Mouse (Mus musculus) liver, adult 2 months (tissue): Measurements from ENCODE around the gene Nxn. TPM values are rescaled to one million over a fixed set of nuclear protein-coding genes. Genes with fewer than 3 reads are reported as not detected.

Experiments used
- DNase-seq: peaks from one replicate; pipeline ENCODE4 v3.0.0-alpha.2; 2011; ENCODE audit warnings: low read depth, low spot score; ENCODE audit errors: extremely low read depth
- H3K27ac ChIP-seq: fragments of 200-500 bp; replicated peaks from 2 replicates; pipeline ENCODE4 v1.5.1; 2012; ENCODE audit warnings: low read depth, mild to moderate bottlenecking, control low read depth, inconsistent platforms, low read length; ENCODE audit not compliant: insufficient read depth
- H3K27me3 ChIP-seq: fragments of 200-500 bp; 2 replicates; pipeline ENCODE4 v1.6.1; 2012; ENCODE audit warnings: mild to moderate bottlenecking, moderate library complexity, low read length, inconsistent platforms; ENCODE audit not compliant: control insufficient read depth, insufficient read depth
- H3K36me3 ChIP-seq: fragments of 200-500 bp; 2 replicates; pipeline ENCODE4 v1.6.1; 2012; ENCODE audit warnings: low read length, inconsistent platforms; ENCODE audit not compliant: control insufficient read depth, insufficient read depth
- H3K4me1 ChIP-seq: fragments of 200-500 bp; 2 replicates; pipeline ENCODE4 v1.6.1; 2011; ENCODE audit warnings: low read length; ENCODE audit not compliant: control insufficient read depth, insufficient read depth
- H3K4me3 ChIP-seq: fragments of 200-500 bp; 2 replicates; pipeline ENCODE4 v1.5.1; 2011; ENCODE audit warnings: low read depth, mild to moderate bottlenecking, control low read depth, low read length, moderate library complexity; ENCODE audit not compliant: insufficient read depth
- H3K79me2 ChIP-seq: fragments of 200-500 bp; 2 replicates; pipeline ENCODE4 v1.6.1; 2012; ENCODE audit warnings: inconsistent platforms, mild to moderate bottlenecking, low read length, moderate library complexity; ENCODE audit not compliant: control insufficient read depth, insufficient read depth
- H3K9ac ChIP-seq: fragments of 200-500 bp; 2 replicates; pipeline ENCODE4 v1.6.1; 2012; ENCODE audit warnings: low read depth, mild to moderate bottlenecking, control low read depth, inconsistent platforms, low read length
- CTCF ChIP-seq: fragments of 200-500 bp; IDR thresholded peaks from 2 replicates; pipeline ENCODE4 v1.5.1; 2011; ENCODE audit warnings: low read depth, low read length, control low read depth
- POLR2A ChIP-seq: fragments of 200-500 bp; IDR thresholded peaks from 2 replicates; pipeline ENCODE4 v1.6.1; 2011; ENCODE audit warnings: low read length, control low read depth; ENCODE audit not compliant: insufficient read depth; ENCODE audit errors: extremely low read depth
- WGBS: fragments of 180-500 bp; shearing (Covaris S2); methylation state at CpG from one replicate; pipeline ENCODE4 v1.1.7; 2018; 5-methylcytosine and 5-hydroxymethylcytosine counted together
- polyA plus RNA-seq: library from polyadenylated mRNA; depleted of rRNA; stranded (reverse); fragments of >200 nt; gene quantifications from 2 replicates; pipeline ENCODE4 v1.2.3, GENCODE M21; 2012; rRNA removed
- total RNA-seq: library from RNA; depleted of rRNA; stranded (reverse); fragments of >200 nt; gene quantifications from 2 replicates; pipeline ENCODE4 v1.2.3, GENCODE M21; 2014; rRNA removed

The Nxn gene
- total and polyA plus RNA-seq, 2 experiments = 1.0 to 1.6 TPM

DNA sequence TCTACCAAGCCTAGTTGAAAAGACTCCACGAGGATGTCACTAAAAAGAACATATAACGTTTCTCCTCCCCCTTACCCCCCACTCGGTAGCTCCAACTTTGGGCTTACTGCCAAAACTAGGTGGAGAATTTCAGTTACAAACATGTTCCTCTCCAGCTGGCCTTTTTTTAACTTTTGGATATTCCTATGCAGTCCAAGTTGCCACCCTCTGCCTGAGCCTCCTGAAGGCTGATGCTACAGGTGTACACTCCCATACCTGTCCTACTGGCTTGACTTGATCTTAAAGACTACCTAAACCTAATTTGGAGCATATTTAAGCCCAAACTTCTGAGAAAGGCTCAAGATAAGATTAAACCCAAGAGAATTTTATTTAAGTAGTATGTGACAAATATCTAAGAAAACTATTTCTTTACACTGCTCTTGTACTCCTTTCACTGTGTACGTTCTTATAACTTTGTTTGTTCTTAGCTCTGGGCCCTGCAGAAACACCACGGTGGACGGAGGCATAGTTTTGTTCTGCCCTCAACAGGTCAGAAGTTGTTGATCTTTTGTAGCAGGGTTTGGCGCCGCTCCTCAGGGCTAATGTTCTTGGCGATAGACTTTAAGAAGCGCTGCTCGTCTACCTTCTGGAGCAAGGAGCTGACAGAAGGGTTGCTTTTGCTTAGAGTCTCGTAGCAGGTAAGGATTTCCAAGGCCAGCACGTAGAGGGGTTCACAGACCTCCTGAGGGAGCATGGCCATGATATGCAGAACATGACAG is 188.5 kb downstream of the Nxn start:
- Histone ChIP-seq H3K4me3 (no peak overlapping the region), H3K4me1 (no peaks in the 10 kb centered on the region), H3K27ac (no peak overlapping the region), H3K79me2 (no peaks in the 10 kb centered on the region), H3K9ac (no peak overlapping the region), H3K36me3 (no peaks in the 10 kb centered on the region), H3K27me3 (no peaks in the 10 kb centered on the region)
- DNase-seq = no peak
- WGBS = 87% methylated on average over 13 of the region's 13 CpGs
- no peak for TF ChIP-seq CTCF
- no peak for TF ChIP-seq POLR2A

Other genes with a start within 250 kb of the Nxn start
- gene Vps53, start 219.5 kb downstream of the Nxn start, total RNA-seq = 18.9 and 22.8 TPM in 2 replicates
- gene Vps53, start 219.5 kb downstream of the Nxn start, polyA plus RNA-seq = 19.3 and 22.4 TPM in 2 replicates
- gene Fam57a, start 219.5 kb downstream of the Nxn start, total RNA-seq = 3.0 and 3.4 TPM in 2 replicates
- 3.5 and 5.3 TPM in 2 replicates for gene Fam57a, start 219.5 kb downstream of the Nxn start, polyA plus RNA-seq
- gene Dbil5, start 181.5 kb downstream of the Nxn start, total RNA-seq = 0.46 and 0.54 TPM in 2 replicates
- gene Dbil5, start 181.5 kb downstream of the Nxn start, polyA plus RNA-seq = 0.19 and 0.46 TPM in 2 replicates
- gene Gemin4, start 181.5 kb downstream of the Nxn start, total RNA-seq = 0.65 and 3.3 TPM in 2 replicates
- gene Gemin4, start 181.5 kb downstream of the Nxn start, polyA plus RNA-seq = 3.3 and 3.8 TPM in 2 replicates
- gene Mrm3, start 155.4 kb downstream of the Nxn start, total RNA-seq = 7.9 and 10.1 TPM in 2 replicates
- gene Mrm3, start 155.4 kb downstream of the Nxn start, polyA plus RNA-seq = 7.1 and 7.8 TPM in 2 replicates
- gene Glod4, start 155.4 kb downstream of the Nxn start, total RNA-seq = 45.0 and 56.1 TPM in 2 replicates
- gene Glod4, start 155.4 kb downstream of the Nxn start, polyA plus RNA-seq = 9.3 and 9.8 TPM in 2 replicates
- gene Timm22, start 7.8 kb upstream of the Nxn start, total RNA-seq = 7.9 and 12.4 TPM in 2 replicates
- gene Timm22, start 7.8 kb upstream of the Nxn start, polyA plus RNA-seq = 6.0 and 7.5 TPM in 2 replicates
- 3.7 and 3.9 TPM in 2 replicates for gene Abr, start 223.2 kb upstream of the Nxn start, total RNA-seq
- gene Abr, start 223.2 kb upstream of the Nxn start, polyA plus RNA-seq = 2.2 and 3.3 TPM in 2 replicates